Mouse (Mus musculus) G1E (cell line): ENCODE measurements around the gene Gm9922.

Source experiments
- CTCF ChIP-seq: IDR thresholded peaks from 2 replicates; pipeline ENCODE4 v1.5.1; 2012; ENCODE audit warnings: low read depth, low read length, inconsistent platforms, mixed read lengths
- GATA1 ChIP-seq: IDR thresholded peaks from 2 replicates; pipeline ENCODE4 v1.6.1; 2012; ENCODE audit warnings: borderline replicate concordance, low read length, inconsistent platforms, mixed read lengths

DNA sequence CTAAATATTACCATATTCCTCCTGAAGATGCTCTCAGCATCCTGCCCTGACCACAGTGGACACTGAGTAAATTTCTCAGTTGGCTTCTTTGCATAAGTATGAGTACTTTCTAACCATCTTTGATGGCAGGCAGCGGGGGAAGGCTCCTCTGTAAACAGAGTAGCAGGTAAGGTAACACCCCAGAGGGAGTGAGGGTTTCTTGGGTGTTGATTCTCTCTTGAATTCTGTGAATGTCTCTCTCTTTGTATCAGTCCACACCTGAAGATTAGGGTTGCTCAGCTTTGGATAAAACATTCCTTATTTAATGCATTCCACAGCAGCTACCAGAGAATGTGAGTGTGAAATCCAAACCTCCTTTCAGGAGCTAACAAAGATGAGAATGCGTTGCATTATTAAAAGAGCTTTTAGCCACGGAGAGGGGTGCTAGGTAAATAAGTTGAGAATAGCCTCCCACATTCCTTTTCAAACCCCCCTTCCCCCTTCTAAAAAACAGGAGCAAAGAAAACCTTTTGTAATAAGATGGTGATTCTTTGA is 34.2 kb upstream of the Gm9922 start:
- TF ChIP-seq GATA1 (no peak), CTCF (no peak)
